Mouse (Mus musculus) MEL (cell line): ENCODE results near the gene Acsl3.

ENCODE experiments used
- CHD2 ChIP-seq: IDR thresholded peaks from 2 replicates; pipeline ENCODE4 v1.6.1; 2011; ENCODE audit warnings: low read length, improper control_type of control experiment
- ELF1 ChIP-seq: IDR thresholded peaks from 2 replicates; pipeline ENCODE4 v1.6.1; 2014; ENCODE audit warnings: low read depth, mild to moderate bottlenecking, inconsistent platforms, low read length, improper control_type of control experiment, moderate library complexity
- MAX ChIP-seq: IDR thresholded peaks from 2 replicates; pipeline ENCODE4 v1.6.1; 2011; ENCODE audit warnings: low read length, improper control_type of control experiment
- SIN3A ChIP-seq: IDR thresholded peaks from 2 replicates; pipeline ENCODE4 v1.6.1; 2012; ENCODE audit warnings: low read length, improper control_type of control experiment, inconsistent platforms
- ZC3H11A ChIP-seq: IDR thresholded peaks from 2 replicates; pipeline ENCODE4 v1.6.1; 2012; ENCODE audit warnings: low read depth, mild to moderate bottlenecking, inconsistent platforms, low read length, improper control_type of control experiment

DNA sequence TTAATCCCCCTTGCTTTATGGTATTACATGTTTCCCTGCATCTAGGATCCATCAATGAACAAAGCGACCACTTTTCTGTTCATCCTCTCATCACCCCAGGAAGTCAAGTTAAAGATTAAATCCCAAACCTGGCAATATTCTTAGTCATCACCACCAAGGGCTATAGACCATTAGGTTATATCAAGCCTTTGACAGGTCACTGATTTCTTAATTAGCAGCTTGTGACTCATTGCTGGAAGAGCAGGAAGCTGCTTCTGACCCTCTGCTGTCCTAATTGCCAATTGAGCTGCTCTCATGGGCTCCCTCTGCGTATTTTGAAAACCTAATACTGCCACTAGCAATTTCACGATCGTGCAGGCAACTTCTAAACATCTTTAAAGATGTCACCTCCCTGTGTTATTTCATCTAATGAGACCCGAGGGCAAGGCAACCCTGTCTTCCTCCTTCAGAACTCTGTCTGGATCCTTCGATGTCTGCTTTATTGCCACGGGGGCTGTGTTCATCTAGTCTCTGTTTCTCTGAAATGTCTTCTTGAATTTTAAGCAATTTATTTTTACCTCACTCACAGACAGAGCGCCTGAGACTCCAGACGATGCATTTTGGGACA lies 72.6 kb downstream of the Acsl3 start:
- TF ChIP-seq MAX (no peak), SIN3A (no peak), ELF1 (no peak), CHD2 (no peak), ZC3H11A (no peak)
